Mouse (Mus musculus): ENCODE measurements around the gene Zbtb32.

Zbtb32 gene

DNA sequence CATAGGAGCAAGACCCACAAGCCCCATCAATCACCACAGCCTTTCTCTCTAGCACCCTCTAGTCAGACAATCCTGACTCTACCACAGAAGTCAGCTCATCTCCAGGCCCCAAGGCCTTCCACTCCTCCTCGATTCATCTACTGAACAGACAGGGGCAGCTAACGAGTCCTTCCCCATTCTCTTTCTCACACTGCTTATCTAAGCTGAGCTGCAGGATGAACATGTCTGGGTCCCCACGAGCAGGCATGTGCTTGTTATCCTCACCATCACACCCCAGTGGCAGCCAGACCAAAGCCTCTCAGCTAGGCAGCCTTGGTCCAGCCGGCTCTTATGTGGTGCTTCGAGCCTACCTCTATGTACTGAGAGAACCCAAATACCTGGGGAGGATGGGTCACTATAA lies 26.3 kb downstream of the Zbtb32 start:
- DNase-seq (ENCODE audit: low read depth, low spot score): no peak

DNA sequence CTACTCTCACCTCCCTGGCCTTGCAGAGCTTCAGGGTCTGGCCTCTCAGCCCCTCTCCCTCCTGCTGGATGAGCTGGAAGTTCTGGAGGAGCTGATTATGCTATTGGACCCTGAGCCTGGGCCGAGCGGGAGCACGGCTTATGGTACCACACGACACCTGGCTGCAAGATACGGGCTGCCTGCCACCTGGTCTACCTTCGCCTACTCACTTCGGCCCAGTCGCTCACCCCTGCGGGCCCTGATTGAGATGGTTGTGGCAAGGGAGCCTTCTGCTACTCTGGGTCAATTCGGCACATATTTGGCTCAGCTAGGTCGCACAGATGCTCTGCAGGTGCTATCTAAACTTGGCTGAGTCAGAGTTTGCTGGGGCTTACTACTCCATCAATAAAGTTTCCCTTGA lies 31.2 kb downstream of the Zbtb32 start:
- no peak for DNase-seq (ENCODE audit: low read depth, low spot score)

DNA sequence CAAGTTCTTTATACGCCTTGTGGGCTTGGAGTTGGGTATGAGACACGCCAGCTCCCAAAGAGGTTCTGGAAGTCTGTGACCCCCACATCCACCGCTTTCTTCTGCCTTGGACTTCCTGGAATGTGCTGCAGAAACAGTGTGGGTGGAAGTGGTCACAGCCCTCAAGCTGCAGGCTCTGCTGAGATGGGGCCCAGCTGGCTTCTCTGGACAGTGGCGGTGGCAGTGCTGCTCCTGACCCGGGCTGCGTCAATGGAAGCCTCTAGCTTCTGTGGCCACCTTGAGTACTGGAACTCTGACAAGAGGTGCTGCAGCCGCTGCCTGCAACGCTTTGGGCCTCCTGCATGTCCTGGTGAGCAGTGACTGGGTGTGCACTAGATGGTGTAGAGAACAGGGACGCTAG lies 32.7 kb downstream of the Zbtb32 start:
- no peak for DNase-seq (ENCODE audit: low read depth, low spot score)

DNA sequence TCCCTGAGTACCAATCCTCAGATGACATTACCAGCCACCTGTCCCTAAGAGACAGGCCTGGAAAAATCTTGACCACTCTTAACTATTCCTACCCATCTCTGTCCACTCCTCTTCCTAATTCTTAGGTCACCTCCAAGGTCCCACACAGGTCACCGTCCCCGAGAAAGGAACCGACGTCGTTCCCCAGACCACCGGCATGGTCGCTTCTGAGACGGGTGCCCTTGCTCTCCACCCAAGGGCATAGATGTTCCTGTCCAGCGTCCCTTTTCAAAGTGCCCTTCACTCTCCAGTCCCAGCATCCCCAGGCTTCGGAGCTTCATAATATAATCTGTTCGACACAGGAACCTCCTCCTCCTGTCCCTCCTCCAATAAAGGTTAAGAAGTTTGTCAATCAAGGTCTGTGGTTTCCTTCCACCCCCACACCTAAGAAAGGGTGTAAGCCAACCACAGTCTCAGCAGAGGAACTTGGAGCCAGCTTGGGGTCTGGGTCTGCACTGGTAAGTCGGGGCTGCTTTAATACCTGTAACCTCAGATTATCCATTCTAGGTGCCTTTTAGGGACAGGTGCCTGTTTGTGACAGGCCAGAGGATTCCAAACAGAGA lies 33.6 kb downstream of the Zbtb32 start, which contains the start of gene Igflr1:
Gene Igflr1, plus strand, starts transcription at position 458 of the 602 bp plus-strand sequence.
- no peak for DNase-seq (ENCODE audit: low read depth, low spot score)

DNA sequence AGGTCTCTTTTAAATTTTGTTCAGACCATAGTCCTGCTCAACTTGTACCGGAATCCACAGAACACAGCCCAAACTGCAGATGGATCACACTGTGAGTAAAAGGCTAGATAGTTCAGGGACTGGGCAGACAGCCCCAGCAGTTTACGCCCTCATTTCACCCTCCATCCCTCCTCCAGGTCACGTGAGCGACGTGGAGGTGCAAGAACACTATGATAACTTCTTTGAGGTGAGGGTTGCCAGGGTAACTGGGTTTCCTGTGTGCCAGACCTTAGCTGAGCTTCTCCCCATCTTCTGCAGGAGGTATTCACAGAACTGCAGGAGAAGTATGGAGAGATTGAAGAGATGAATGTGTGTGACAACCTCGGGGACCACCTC lies 34.8 kb downstream of the Zbtb32 start:
- no peak for DNase-seq (ENCODE audit: low read depth, low spot score)

DNA sequence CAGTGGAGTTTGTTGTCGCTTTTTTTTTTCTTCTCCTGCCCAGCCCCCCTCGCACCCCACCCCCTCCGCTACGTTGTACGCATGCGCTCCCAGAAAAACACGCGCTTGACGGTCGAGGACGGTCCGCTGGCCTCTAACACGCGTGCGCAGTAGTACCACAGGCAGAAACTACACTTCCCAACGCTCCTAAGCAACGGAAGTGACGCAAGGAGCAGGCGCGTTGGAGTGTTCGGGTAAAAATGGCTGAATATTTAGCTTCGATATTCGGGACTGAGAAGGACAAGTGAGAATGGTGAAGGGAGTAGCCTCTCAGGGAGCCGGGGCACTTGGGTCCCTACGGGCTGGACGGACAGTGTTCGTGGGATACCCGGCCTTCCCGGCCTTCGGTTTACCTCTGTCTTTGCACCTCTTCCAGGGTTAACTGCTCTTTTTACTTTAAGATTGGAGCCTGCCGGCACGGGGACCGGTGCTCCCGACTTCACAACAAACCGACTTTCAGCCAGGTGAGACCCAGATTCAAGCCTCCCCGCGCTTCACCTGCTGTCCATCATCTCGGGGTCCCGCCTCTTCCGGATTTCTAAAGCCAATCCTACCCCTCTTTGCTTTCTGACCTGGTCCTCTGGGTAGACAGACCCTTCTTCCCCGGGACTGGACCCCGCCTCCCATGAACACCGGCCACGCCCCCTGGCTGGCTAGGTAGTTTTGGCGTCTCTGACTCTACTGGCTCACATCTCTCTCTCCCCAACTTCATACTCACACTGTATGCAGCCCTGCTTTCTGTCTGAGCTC lies 35.4 kb downstream of the Zbtb32 start, which contains the start of the genes U2af1l4, Gm49396 and Psenen:
Gene U2af1l4, plus strand, starts transcription at position 185 of the 789 bp plus-strand sequence.
Gene Gm49396, plus strand, starts transcription at position 228 of the 789 bp plus-strand sequence.
Gene Psenen, minus strand, starts transcription at position 511 of the 789 bp plus-strand sequence.
- peak; percentile 97 for DNase-seq (ENCODE audit: low read depth, low spot score)

DNA sequence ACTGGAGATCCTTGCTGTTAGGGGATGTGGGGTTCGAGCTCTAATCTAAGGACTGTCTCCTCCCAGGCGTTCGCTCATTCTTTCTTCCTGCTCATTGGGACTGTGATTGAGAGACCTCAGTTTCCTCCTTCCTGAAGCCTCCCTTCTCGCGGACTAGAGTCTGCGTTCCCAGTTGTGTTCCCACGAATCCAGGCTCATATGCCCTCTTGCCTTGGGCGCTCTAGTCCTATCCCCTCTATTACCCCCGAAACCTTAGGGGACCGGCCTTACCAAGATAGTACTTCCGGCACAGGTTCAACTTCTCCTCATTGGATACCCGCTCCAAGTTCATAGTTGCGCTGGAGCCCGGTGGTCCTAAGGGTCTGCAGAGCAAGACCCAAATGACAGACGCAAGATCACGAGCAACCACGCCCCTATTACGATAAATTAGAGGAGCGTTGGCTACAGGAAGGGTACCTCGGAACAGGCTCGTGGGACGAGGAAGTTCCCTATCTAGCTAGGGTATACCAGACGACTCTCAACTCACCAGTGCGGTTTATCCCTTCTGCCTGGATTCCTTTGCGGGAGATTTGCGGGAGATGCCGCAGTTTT lies 36.1 kb downstream of the Zbtb32 start:
- DNase-seq (ENCODE audit: low read depth, low spot score): no peak

DNA sequence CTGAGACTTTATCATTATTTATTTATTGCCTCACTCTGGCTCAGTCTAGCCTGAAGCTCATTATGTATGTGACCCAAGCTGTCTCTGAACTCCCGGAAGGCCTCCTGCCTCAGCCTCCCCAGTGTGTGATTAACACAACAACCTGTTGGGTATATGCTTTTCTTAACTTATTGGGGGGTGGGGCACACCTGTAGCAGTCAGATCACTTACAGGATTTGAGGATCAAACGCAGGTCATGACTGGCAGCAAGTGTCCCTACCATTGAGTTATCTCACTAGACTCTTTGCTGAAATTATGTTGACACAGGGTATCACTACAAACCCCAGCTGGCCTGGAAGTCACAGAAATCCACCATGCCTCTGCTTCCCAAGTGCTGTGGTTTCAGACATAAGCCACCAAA lies 38.4 kb downstream of the Zbtb32 start:
- DNase-seq (ENCODE audit: low read depth, low spot score): no peak

DNA sequence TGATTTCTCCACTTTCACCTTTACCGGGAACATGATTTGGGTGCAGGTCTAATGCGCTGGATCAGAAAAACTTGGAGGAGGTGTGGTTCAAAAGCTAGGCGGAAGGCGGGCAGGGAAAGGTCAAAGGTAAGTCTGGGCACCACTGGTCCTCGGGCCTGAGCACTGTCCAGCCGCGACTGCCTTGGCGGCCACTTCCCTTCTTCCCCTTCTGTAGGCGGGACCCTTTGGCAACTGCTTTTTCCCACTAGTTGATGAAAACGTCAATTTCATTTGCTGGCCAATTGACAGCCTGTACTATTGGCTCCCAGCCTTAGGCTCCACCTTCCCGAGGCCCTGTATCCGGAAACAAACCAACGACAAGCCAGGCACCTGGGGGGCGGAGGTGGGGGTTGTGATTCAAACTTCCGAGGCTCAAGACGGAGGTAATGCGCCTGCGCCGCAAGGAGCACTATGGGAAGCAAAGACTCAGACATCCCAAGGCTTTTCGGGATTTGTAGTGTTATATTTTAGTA lies 39.2 kb downstream of the Zbtb32 start, which contains the start of gene Lin37:
Gene Lin37, minus strand, starts transcription at position 396 of the 512 bp plus-strand sequence.
- DNase-seq (ENCODE audit: low read depth, low spot score): peak; percentile 98

DNA sequence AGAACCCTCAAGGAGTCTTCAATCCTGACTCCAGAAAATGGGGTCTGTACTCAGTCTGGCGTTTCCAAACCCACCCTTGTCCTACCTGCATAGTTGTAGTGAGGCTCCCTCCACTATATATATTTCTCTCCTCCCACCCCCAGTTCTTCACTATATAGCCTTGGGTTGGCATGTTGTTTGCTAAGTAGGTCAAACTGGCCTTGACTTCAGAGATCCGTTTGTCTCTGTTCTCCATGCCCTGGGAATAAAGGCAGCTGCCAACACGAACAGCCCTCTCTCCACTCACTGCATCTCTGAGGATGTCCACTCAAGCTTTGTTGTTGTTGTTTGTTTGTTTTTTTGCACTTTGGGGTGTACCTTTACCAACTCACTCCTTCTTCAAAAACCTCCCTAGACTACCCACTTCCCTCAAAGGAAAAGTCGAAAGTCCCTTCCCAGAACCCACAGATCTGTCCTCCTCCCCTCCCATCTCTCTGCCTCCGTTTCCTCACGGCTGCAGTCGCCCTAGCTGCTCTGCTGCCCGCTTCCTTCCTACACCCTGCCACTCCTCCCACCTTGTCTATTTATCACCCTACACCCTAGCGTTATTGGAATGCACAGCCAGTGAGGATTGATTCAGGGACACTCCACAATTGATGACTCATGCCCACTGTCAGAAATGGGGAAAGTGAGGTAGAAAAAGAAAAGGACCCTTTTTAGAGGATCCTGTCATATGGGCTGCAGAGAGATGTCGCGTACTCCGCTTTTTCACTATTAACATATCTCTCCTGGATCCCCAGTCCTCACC lies 39.9 kb downstream of the Zbtb32 start:
- DNase-seq (ENCODE audit: low read depth, low spot score): no peak

DNA sequence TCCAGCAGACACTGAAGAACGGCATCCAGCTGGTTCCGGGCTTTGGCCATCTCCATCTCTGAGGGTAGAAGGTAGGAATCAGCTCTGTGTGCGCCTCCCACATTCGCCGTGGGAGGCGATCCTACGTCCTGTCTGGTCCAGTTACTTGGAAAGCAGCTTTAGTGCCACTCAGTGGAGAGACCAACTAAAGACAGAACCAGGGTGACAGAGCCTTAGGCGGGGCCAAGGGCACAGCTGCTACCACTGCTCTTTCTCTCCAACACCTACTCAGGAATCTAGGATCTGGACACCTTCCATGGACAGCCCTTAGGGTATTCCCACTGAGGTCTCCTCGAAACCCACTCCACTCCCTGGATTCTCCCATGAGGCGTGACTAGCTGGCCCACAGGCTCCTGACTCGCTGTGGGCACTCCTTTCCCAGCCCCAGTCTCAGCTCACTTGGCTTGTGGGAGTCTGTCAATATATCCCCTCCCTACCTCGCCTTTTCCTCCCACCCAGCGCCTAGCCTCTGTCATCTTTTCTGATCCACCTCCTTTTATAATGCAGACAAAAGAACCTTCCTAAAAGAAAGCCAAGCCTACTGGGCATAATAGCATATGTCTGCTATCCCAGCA lies 40.7 kb downstream of the Zbtb32 start:
- DNase-seq (ENCODE audit: low read depth, low spot score): no peak

DNA sequence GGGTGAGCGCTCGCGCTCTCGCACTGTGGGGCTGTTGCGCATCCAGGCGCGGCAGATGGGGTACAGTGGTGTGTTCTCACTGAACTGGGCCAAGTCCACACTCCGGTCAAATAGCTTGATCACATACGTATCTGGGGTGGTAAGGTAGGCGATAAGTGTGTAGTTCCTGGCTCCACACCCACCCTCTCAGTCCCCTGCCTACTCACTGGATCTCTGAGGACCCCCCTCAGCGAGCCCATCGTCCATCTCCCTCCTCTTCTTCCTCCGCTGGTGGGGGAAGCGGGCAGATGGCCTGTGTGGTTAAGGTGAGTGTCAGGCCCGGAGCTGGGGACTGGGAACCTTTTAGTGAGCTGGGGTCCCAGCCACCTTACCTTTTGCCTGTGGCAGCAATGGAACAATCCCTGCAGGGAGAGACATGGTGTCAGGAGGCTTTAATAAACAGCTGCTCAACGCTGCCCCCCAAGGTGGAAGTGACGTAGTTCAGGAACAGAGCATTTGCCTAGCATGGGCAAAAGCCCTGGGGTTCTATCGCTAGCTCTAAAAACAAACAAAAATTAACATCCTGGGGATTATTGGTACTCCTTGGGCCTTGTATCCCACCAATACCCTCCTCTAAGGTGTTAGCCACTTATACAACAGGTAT lies 41.7 kb downstream of the Zbtb32 start:
- DNase-seq (ENCODE audit: low read depth, low spot score): peak; percentile 44

DNA sequence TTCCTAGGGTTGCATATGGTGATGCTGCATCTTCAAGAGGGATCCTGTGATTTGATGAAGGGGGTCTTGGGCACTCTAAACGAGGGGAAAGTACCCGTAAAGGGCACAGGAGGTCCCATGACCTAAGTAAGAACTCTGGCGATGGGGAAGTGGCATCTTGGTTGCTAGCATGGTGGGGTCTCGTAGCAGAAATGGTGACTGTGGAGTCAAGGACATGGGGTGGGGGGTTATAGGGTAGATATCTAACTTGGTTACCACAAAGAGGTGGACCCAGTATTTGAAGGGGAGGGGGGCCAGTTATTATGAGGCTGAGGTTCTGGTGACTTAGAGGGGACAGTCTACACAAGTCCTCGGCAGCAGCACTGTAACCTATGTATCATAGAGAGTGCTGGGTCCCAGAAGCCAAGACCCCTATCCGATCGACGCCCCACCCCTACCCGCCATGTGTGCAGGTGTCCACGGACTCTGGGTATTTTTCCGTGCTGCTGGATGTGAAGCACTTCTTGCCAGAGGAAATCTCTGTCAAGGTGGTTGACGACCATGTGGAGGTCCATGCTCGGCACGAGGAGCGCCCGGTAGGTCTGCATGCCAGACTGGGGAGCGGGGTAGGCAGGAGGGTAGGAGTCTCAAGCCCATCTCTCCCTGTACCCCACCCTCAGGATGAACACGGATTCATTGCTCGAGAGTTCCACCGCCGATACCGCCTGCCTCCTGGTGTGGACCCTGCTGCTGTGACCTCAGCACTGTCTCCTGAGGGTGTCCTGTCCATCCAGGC lies 44.7 kb downstream of the Zbtb32 start:
- DNase-seq (ENCODE audit: low read depth, low spot score): no peak

DNA sequence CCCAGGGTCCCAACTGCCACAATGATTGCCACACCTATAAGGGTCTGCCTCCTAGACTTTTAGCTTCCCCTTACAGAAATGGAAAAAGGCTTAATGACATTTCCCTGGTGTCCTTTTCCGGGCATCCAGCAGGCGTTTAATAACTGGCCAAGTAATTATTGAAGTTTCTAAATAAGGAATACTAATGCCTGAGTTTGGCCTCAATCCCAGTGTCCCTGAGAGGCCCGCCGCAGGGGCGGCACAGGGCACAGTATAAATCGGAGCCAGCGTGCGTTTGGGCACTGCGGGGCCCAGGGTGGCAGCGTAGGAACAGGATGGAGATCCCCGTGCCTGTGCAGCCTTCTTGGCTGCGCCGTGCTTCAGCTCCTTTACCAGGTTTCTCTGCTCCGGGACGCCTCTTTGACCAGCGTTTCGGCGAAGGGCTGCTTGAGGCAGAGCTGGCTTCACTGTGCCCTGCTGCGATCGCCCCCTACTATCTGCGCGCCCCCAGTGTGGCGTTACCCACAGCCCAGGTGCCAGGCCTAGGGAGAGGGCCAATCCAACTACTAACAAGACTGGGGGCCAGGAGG lies 45.6 kb downstream of the Zbtb32 start:
- peak; percentile 39 for DNase-seq (ENCODE audit: low read depth, low spot score)

DNA sequence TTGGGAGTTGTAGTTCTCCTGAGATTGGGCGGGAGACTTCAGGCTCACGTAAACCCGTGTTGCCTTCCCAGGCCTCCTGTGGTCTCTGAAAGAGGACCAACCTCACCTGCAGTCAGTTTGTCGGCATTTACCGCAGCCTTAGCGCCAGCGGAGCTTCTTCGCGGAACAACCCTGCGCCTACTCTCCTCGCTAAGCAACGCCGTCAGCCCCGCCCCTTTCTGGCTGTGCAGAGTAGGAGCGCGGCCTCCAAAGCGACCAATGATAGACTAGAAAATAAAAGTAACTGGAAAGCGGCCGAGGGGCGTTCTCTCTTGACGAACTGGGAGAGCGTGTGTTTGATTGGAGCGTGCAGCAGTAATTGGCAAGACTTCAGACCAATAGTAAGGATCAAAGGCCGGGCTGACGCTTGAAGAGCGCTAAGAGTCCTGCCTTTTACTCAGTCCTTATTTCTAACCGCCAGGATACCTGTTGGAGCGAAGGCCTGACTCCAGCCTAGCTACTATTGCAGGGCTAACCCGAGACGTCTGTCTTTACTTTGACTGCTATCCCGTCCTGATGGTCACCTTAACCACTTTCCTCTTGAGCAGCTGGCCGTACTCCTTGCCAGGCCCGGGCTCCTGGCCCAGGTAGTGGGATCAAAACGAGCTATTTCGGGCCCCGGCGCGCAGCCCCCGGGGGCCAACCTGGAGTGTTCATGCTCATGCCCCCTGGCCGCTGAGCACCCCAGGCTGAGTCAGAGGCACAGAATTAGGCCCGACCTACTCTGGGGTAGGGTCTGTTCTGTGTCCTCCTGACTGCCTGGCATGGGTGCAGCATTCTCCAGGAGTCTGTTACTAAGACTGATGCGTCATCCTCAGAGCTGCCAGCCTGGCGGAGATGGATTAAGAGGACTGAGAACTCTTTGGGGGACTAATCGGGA lies 46.3 kb downstream of the Zbtb32 start, which contains the start of the genes Hspb6 and Proser3:
Gene Hspb6, plus strand, starts transcription at position 77 of the 919 bp plus-strand sequence.
Gene Proser3, minus strand, starts transcription at position 198 of the 919 bp plus-strand sequence.
- DNase-seq (ENCODE audit: low read depth, low spot score): peak; percentile 99

DNA sequence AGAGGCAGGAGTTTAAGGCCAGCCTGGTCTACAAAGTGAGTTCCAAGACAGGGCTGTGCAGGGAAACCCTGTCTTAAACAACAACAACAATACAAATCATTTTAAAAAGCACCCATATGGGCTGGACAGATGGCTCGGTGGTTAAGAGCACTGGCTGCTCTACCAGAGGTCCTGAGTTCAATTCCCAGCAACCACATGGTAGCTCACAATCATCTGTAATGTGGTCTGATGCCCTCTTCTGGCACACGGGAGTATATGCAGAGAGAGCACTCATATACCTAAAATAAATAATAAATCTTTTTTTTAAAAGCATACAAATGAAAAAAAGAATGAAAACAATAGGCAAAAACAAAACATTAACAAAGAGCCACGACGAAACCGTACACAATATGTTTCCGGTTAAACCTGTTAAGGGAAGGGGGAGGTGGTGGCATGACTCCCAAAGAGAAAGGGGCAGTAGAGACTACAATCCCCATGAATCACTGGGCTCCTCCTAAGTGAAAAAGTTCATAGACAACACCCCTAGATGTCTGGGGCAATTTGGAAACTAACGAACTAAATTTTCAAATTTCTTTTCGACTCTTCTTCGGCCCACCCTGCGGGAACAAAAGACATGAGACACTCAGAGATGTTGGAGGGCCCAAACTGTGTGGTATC lies 47.1 kb downstream of the Zbtb32 start:
- no peak for DNase-seq (ENCODE audit: low read depth, low spot score)

DNA sequence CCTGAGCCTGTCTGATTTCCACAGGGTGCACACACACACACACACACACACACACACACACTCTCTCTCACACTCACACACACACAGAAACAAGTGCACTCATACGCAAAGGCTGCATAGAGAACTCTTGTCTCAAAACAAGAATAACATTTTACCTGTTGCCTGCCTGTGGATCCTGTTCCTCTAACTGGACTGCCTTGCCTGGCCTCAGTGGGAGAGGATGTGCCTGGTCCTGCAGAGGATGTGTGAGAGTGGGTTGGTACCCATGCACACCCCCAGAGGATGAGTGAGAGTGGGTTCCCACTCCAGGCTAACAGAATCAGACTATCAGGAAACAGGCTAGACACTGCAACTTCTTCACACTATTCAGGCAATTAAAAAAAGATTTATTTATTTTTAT lies 48.1 kb downstream of the Zbtb32 start:
- DNase-seq (ENCODE audit: low read depth, low spot score): no peak

DNA sequence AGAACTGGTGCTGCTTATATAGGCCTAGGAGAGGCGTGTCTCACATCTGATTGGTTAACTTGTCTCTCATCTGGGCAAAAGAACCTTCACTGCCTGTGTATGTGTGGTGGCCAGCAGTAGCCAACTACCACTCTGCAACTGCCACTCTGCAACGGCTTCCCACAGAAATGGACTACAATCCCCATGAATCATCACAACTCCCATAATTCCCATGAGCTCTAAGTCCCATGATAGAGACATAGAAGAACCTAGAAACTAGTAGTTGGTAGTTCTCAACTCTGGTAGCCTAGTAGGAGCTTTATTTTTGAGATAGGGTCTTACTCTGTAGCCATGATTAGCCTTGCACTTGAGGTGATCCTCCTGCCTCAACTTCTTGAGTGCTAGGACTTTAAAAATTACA lies 48.8 kb downstream of the Zbtb32 start:
- no peak for DNase-seq (ENCODE audit: low read depth, low spot score)
